Mouse (Mus musculus) lung, adult 10 weeks (tissue): ENCODE data around the gene Ska2. TPM values are rescaled to one million over a fixed set of nuclear protein-coding genes. Genes with fewer than 3 reads are reported as not detected.

ENCODE experiments used
- polyA plus RNA-seq: library from polyadenylated mRNA; stranded (reverse); fragments of 350-450 nt; fragmentation: Illumina TruSeq; extraction: RNeasy Lipid Tissue Mini Kit (QIAGEN cat#74804); gene quantifications from one replicate; pipeline ENCODE4 v1.2.3, GENCODE M21; 2014; ENCODE audit warnings: low read depth, low replicate concordance; ENCODE audit not compliant: insufficient read depth

The Ska2 gene
- 7.8 TPM for polyA plus RNA-seq

DNA sequence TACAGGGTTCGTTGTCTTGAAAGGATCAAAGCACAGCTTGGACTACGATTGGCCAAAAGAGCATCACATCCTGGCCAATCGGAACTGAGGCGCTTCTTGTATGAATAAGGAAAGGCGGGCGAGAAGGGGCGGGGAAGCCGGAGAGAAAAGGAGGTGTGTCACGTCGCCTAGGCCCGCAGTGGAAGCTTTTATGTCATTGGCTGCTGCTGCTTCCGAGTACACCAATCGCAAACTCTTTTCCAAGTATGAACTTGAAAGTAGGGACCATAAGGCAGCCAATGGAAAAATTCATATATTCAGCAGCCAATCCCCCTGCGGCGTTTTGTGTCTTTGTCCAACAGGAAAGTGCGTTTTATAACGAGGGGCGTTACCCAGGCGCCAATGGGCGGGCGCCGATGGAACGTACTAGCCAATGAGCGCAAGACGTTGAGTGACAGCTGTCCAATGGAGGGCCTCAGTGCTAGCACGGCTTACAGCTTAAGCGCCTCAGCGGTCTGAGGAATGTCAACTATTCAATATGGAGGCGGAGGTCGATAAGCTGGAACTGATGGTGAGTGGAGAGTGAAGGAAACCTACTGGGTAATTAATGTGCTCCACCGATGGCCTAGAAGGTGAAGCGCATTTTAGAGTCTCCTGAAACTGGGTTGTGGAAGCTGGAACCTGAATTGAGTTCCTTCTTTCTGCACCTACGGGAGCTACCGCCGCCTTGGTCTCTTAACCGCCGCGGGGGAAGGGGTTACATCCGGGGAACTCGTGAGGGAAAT is at the start of gene Ska2:
Gene Ska2, plus strand, starts transcription at position 480 of the 764 bp plus-strand sequence.

DNA sequence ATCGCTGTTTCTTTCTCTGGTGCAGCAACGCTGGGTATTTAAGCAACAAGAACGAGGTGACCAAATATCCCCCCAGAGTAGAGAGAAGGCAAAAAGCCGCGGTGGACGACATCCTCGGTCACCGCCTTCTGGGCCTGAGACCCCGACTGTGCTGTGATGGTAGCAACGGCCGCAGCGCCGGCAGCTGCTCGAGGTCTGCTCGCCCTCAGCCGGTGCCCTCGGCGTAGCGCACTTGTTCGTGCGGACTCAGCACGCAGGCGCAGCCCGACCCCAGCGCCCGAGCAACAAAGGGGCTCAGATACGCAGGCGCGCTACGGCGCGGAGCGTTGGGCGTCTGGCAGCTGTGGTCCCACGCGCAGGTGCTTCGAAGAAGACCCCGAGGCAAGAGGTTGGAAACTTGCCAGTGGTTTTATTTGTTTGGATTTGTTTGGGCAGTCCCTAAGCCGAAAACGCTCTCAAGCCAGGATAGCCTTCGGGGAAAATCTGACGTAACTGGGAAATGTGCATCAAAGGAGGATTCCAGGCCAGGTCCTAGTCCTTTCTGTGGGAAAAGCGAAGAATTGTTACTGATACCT is 35.1 kb upstream of the Ska2 start, which contains the start of gene Gdpd1:
Gene Gdpd1, minus strand, starts transcription at position 197 of the 575 bp plus-strand sequence.

DNA sequence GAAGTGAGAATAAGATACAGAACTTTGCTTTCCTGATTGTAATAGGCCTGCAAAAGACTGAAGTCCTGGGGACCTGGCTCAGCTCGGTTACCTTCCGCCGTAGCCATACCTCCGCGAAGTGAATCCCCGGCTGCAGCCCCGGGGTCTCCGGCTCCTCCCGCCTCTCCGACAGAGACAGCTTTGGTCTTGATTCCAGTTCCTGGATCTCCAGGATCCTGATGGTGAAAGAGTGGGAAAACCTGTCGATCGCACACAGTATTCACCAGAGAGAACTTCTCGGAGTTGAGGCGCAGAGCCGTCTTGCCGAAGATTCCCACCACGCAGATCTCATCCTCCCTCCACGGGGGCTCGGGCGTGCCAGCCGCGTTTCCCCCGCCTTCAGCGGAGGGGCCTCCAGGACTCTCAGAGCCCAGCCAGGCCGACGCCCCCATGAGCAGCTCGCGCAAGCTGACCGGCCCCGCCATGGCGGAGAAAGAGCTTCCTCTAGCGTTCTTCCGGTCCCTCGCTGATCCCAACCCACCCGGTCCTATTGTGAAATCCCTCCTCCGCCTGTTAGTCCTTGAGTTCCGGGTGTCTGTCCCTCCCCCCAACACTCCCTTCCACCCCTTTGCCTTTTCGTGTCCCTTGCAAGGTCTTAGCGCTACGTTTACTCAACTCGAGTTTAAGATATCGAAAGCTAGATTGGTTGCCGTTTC is 22.6 kb upstream of the Ska2 start, which contains the start of gene Smg8:
Gene Smg8, minus strand, starts transcription at position 485 of the 695 bp plus-strand sequence.

DNA sequence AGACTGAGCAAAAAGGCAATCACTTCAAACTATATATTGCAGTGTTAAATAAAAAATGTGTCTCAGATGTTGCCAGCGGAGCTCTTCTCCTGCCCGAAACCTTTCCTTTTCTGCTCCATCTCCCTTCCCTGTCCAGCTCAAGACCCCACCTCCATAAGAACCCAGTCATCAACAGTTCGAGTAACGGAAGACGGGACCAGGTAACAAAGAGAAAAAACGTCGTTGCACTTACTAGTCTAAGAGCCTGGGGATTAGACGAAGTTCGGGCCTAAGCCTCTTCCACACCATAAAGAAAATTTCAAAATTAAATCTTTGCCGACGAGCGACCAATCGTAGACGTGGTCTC is 652 bp upstream of the Ska2 start, which contains the start of gene Prr11:
Gene Prr11, minus strand, starts transcription at position 300 of the 346 bp plus-strand sequence.

DNA sequence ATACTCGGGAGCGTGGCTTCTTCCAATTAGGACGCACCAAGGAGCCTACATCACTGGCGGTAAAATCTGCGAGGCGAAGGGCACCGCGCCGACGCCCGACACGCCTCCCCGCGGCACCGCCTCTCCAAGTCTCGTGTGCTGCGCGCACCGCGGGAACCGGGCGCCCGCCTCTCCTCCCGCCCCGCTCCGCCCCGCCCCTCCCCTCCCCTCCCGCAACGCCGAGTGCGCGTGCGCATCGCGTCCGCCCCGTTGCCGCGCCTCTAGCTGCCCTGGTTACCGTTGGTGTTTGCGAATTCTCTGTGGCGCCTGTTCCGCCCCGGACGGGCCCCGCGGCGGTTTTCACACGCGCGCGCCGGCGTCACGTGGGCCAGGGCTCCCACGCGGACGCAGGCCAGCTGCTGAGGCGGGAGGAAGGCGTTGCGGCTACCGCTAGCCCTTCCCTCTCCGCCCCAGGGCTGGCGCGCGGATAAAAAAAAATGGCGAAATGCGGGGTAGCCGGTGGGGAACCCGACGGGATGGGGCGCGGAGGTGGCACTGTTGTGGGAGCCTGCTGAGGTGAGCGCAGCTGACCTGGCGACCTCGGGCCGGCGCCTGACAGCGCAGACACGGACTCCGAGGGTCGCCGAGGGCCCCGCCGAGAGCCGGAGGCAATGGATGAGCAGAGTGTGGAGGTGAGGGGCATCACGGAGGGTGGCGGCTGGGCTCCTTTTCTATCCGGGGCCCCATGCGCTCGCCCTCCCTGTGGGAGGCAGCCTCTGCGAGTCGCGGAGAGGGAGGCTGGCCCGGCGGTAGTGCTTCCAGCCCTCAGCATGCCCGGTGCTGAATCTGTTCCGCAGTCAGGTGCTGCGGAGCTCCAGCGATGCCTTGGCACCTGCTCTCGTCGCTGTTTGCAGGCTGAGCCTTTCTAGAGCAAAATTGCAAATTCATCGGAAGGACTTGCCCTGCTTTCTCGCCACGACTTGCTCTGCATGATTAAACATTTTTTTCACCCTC is 18.1 kb downstream of the Ska2 start, which contains the start of gene Trim37:
Gene Trim37, plus strand, starts transcription at position 254 of the 993 bp plus-strand sequence.

Other genes starting within 250 kb of the Ska2 start
- gene Ypel2, start 115.5 kb upstream of the Ska2 start, polyA plus RNA-seq = 4.4 TPM
- gene Gdpd1, start 35.2 kb upstream of the Ska2 start, polyA plus RNA-seq = 24.8 TPM
- 7.0 TPM for gene Smg8, start 22.5 kb upstream of the Ska2 start, polyA plus RNA-seq
- 0.35 TPM for gene Prr11, start 526 bp upstream of the Ska2 start, polyA plus RNA-seq
- 7.8 TPM for gene Trim37, start 17.8 kb downstream of the Ska2 start, polyA plus RNA-seq
- gene Ppm1e, start 249.8 kb downstream of the Ska2 start, polyA plus RNA-seq = 0.33 TPM